Mouse (Mus musculus): ENCODE measurements around the gene 4930469K13Rik. TPM values are rescaled to one million over a fixed set of nuclear protein-coding genes. Genes with fewer than 3 reads are reported as not detected.
A peak's percentile ranks its signal among the peaks of the same experiment; 100 is the strongest.

Gene 4930469K13Rik
- polyA plus RNA-seq, 1 experiment from 2014 or later, result not detected

GRCm38 (mm10) chr11:33998244-33998643 lies 100.1 kb downstream of the 4930469K13Rik start:
- H3K4me3 ChIP-seq (ENCODE audit: low read depth, low read length), result no peak overlapping the region
- no peaks in the 10 kb centered on the region for H3K36me3 ChIP-seq (ENCODE audit: control insufficient read depth, insufficient read depth, low read length)
- 30% methylated on average over 10 of the region's 10 CpGs for WGBS
- H3K27me3 ChIP-seq (ENCODE audit: control insufficient read depth, insufficient read depth, low read depth, low read length), result no peaks in the 10 kb centered on the region
- H3K9me3 ChIP-seq (replicated peaks; ENCODE audit: control insufficient read depth, low read length, poor library complexity, severe bottlenecking), result no peaks in the 10 kb centered on the region
- H3K4me1 ChIP-seq (ENCODE audit: control insufficient read depth, insufficient read depth, low read length), result peaks cover 4% of the 10 kb centered on the region; the same call in 1 of the 2 replicates
- H3K9ac ChIP-seq (ENCODE audit: low read depth, low read length), result no peak overlapping the region
- ATAC-seq, result peak; percentile 59; the same call in 1 of the 2 replicates
- no peak overlapping the region for H3K4me2 ChIP-seq (ENCODE audit: low read length)
- 0 out of 2 replicates have a peak overlapping the region, but pooled peaks have one; percentile 14 for H3K27ac ChIP-seq (ENCODE audit: low read length)

GRCm38 (mm10) chr11:33993496-33993895 lies 104.9 kb downstream of the 4930469K13Rik start:
- no peak overlapping the region for H3K27ac ChIP-seq (ENCODE audit: low read length)
- no peak; the same call in 1 of the 2 replicates for ATAC-seq
- no peak overlapping the region for H3K4me3 ChIP-seq (ENCODE audit: low read depth, low read length)
- H3K27me3 ChIP-seq (ENCODE audit: control insufficient read depth, insufficient read depth, low read depth, low read length), result no peaks in the 10 kb centered on the region
- H3K4me2 ChIP-seq (ENCODE audit: low read length), result no peak overlapping the region; the same call in 1 of the 2 replicates
- H3K9me3 ChIP-seq (replicated peaks; ENCODE audit: control insufficient read depth, low read length, poor library complexity, severe bottlenecking), result no peaks in the 10 kb centered on the region
- no peak overlapping the region for H3K9ac ChIP-seq (ENCODE audit: low read depth, low read length)
- H3K36me3 ChIP-seq (ENCODE audit: control insufficient read depth, insufficient read depth, low read length), result no peaks in the 10 kb centered on the region
- H3K4me1 ChIP-seq (ENCODE audit: control insufficient read depth, insufficient read depth, low read length), result peaks cover 11% of the 10 kb centered on the region; the same call in 1 of the 2 replicates
- WGBS, result 58% methylated on average over 5 of the region's 5 CpGs

- 26% methylated on average over 12 of the region's 12 CpGs for WGBS
- Histone ChIP-seq H3K4me3 (ENCODE audit: low read depth, low read length) (no peak within 1 kb of the TSS), H3K27ac (ENCODE audit: low read length) (no peak within 1 kb of the TSS), H3K9me3 (replicated peaks; ENCODE audit: control insufficient read depth, low read length, poor library complexity, severe bottlenecking) (no peaks in the 10 kb centered on the region), H3K4me2 (ENCODE audit: low read length) (peak within 1 kb of the TSS; percentile 21; the same call in 1 of the 2 replicates), H3K36me3 (ENCODE audit: control insufficient read depth, insufficient read depth, low read length) (no peaks in the 10 kb centered on the region), H3K9ac (ENCODE audit: low read depth, low read length) (peak within 1 kb of the TSS; percentile 1; the same call in 1 of the 2 replicates), H3K4me1 (ENCODE audit: control insufficient read depth, insufficient read depth, low read length) (peaks cover 8% of the 10 kb centered on the region; the same call in 1 of the 2 replicates), H3K27me3 (ENCODE audit: control insufficient read depth, insufficient read depth, low read depth, low read length) (no peaks in the 10 kb centered on the region)
- ATAC-seq, result peak; percentile 50; the same call in 1 of the 2 replicates
Observed at GRCm38 (mm10) chr11:33992938-33993337, 105.4 kb downstream of the 4930469K13Rik start, which contains the start of gene Kcnip1. TSS of gene Kcnip1 (minus strand) at chr11:33993152.

GRCm38 (mm10) chr11:33990002-33990401 lies 108.4 kb downstream of the 4930469K13Rik start:
- WGBS, result 88% methylated on average over 5 of the region's 5 CpGs
- Histone ChIP-seq H3K9me3 (replicated peaks; ENCODE audit: control insufficient read depth, low read length, poor library complexity, severe bottlenecking) (no peaks in the 10 kb centered on the region), H3K36me3 (ENCODE audit: control insufficient read depth, insufficient read depth, low read length) (no peaks in the 10 kb centered on the region), H3K4me2 (ENCODE audit: low read length) (no peak overlapping the region), H3K27me3 (ENCODE audit: control insufficient read depth, insufficient read depth, low read depth, low read length) (no peaks in the 10 kb centered on the region), H3K27ac (ENCODE audit: low read length) (no peak overlapping the region), H3K4me3 (ENCODE audit: low read depth, low read length) (no peak overlapping the region), H3K9ac (ENCODE audit: low read depth, low read length) (no peak overlapping the region), H3K4me1 (ENCODE audit: control insufficient read depth, insufficient read depth, low read length) (peaks cover 8% of the 10 kb centered on the region; the same call in 1 of the 2 replicates)
- ATAC-seq, result no peak

- Histone ChIP-seq H3K9ac (ENCODE audit: low read depth, low read length) (no peak overlapping the region), H3K4me3 (ENCODE audit: low read depth, low read length) (no peak overlapping the region), H3K27ac (ENCODE audit: low read length) (no peak overlapping the region), H3K9me3 (replicated peaks; ENCODE audit: control insufficient read depth, low read length, poor library complexity, severe bottlenecking) (no peaks in the 10 kb centered on the region), H3K4me1 (ENCODE audit: control insufficient read depth, insufficient read depth, low read length) (no peaks in the 10 kb centered on the region), H3K4me2 (ENCODE audit: low read length) (no peak overlapping the region), H3K36me3 (ENCODE audit: control insufficient read depth, insufficient read depth, low read length) (no peaks in the 10 kb centered on the region), H3K27me3 (ENCODE audit: control insufficient read depth, insufficient read depth, low read depth, low read length) (no peaks in the 10 kb centered on the region)
- ATAC-seq, result no peak
- 81% methylated on average over 2 of the region's 2 CpGs for WGBS
Observed at GRCm38 (mm10) chr11:33986525-33986924, 111.8 kb downstream of the 4930469K13Rik start.

- Histone ChIP-seq H3K9ac (ENCODE audit: low read depth, low read length) (no peak overlapping the region), H3K4me2 (ENCODE audit: low read length) (no peak overlapping the region), H3K36me3 (ENCODE audit: control insufficient read depth, insufficient read depth, low read length) (no peaks in the 10 kb centered on the region), H3K27me3 (ENCODE audit: control insufficient read depth, insufficient read depth, low read depth, low read length) (no peaks in the 10 kb centered on the region), H3K27ac (ENCODE audit: low read length) (no peak overlapping the region), H3K4me3 (ENCODE audit: low read depth, low read length) (no peak overlapping the region), H3K4me1 (ENCODE audit: control insufficient read depth, insufficient read depth, low read length) (no peaks in the 10 kb centered on the region), H3K9me3 (replicated peaks; ENCODE audit: control insufficient read depth, low read length, poor library complexity, severe bottlenecking) (no peaks in the 10 kb centered on the region)
- WGBS, result 87% methylated on average over 4 of the region's 4 CpGs
- no peak for ATAC-seq
Observed at GRCm38 (mm10) chr11:33980146-33980545, 118.2 kb downstream of the 4930469K13Rik start.

- no peaks in the 10 kb centered on the region for H3K36me3 ChIP-seq (ENCODE audit: control insufficient read depth, insufficient read depth, low read length)
- H3K4me3 ChIP-seq (ENCODE audit: low read depth, low read length), result no peak overlapping the region
- no peak overlapping the region for H3K4me2 ChIP-seq (ENCODE audit: low read length)
- no peaks in the 10 kb centered on the region for H3K27me3 ChIP-seq (ENCODE audit: control insufficient read depth, insufficient read depth, low read depth, low read length)
- H3K9me3 ChIP-seq (replicated peaks; ENCODE audit: control insufficient read depth, low read length, poor library complexity, severe bottlenecking), result no peaks in the 10 kb centered on the region
- no peak for ATAC-seq
- 96% methylated on average over 2 of the region's 2 CpGs for WGBS
- H3K27ac ChIP-seq (ENCODE audit: low read length), result no peak overlapping the region
- H3K9ac ChIP-seq (ENCODE audit: low read depth, low read length), result no peak overlapping the region
- H3K4me1 ChIP-seq (ENCODE audit: control insufficient read depth, insufficient read depth, low read length), result no peaks in the 10 kb centered on the region
Observed at GRCm38 (mm10) chr11:33975121-33975520, 123.2 kb downstream of the 4930469K13Rik start.

GRCm38 (mm10) chr11:33974341-33975040 lies 123.9 kb downstream of the 4930469K13Rik start:
- Histone ChIP-seq H3K9me3 (replicated peaks; ENCODE audit: control insufficient read depth, low read length, poor library complexity, severe bottlenecking) (no peaks in the 10 kb centered on the region), H3K36me3 (ENCODE audit: control insufficient read depth, insufficient read depth, low read length) (no peaks in the 10 kb centered on the region), H3K27ac (ENCODE audit: low read length) (no peak overlapping the region), H3K4me2 (ENCODE audit: low read length) (no peak overlapping the region), H3K27me3 (ENCODE audit: control insufficient read depth, insufficient read depth, low read depth, low read length) (no peaks in the 10 kb centered on the region), H3K9ac (ENCODE audit: low read depth, low read length) (no peak overlapping the region), H3K4me3 (ENCODE audit: low read depth, low read length) (no peak overlapping the region), H3K4me1 (ENCODE audit: control insufficient read depth, insufficient read depth, low read length) (no peaks in the 10 kb centered on the region)
- no peak for ATAC-seq
- WGBS, result 91% methylated on average over 14 of the region's 14 CpGs

- ATAC-seq, result no peak
- Histone ChIP-seq H3K4me3 (ENCODE audit: low read depth, low read length) (no peak overlapping the region), H3K4me1 (ENCODE audit: control insufficient read depth, insufficient read depth, low read length) (no peaks in the 10 kb centered on the region), H3K9ac (ENCODE audit: low read depth, low read length) (no peak overlapping the region), H3K9me3 (replicated peaks; ENCODE audit: control insufficient read depth, low read length, poor library complexity, severe bottlenecking) (no peaks in the 10 kb centered on the region), H3K36me3 (ENCODE audit: control insufficient read depth, insufficient read depth, low read length) (no peaks in the 10 kb centered on the region), H3K27ac (ENCODE audit: low read length) (no peak overlapping the region), H3K27me3 (ENCODE audit: control insufficient read depth, insufficient read depth, low read depth, low read length) (no peaks in the 10 kb centered on the region), H3K4me2 (ENCODE audit: low read length) (no peak overlapping the region)
- 84% methylated on average over 7 of the region's 7 CpGs for WGBS
Observed at GRCm38 (mm10) chr11:33972114-33972513, 126.2 kb downstream of the 4930469K13Rik start.

All from midbrain, embryonic 16.5 days (tissue).